Mouse (Mus musculus): Measurements from ENCODE around the gene Gria1. TPM values are rescaled to one million over a fixed set of nuclear protein-coding genes. Genes with fewer than 3 reads are reported as not detected.

Gria1 gene
- polyA plus RNA-seq (2012) = not detected in 2 replicates

GRCm38 (mm10) chr11:57011024-57011690 is at the start of gene Gria1:
TSS of gene Gria1 (plus strand) at chr11:57011387.
- Histone ChIP-seq H3K4me3 (replicated peaks) (no peak within 1 kb of the TSS), H3K9me3 (ENCODE audit: control insufficient read depth, low read length) (no peaks in the 10 kb centered on the region), H3K4me1 (ENCODE audit: control insufficient read depth) (no peaks in the 10 kb centered on the region), H3K27me3 (ENCODE audit: control insufficient read depth) (no peaks in the 10 kb centered on the region; the same call in 1 of the 2 replicates), H3K36me3 (ENCODE audit: control insufficient read depth) (no peaks in the 10 kb centered on the region)
- TF ChIP-seq TAL1 (IDR thresholded peaks at IDR 0.05; ENCODE audit: low read length) = no peak
- no peak for TF ChIP-seq GATA1 (IDR thresholded peaks at IDR 0.05; ENCODE audit: low read length)

DNA sequence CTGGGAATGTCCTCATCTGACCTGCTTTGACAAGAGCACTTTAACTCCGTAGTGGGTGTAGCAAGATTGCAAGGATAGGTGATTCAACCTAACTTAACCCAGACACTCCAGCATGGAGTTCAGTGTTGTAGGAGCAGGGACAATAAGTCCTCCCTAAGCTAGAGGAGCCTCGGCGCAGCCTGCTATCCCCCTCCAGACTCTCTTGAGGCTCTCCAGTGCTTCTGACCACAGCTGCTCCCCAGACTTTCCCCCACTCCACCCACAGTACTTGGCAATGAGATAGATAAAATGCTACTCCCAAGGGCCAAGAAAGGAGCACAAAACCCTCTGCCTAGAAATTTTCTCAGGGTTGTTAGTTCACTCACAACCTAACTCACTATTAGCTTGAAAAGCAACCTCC is 49.4 kb upstream of the Gria1 start:
- Histone ChIP-seq H3K4me3 (replicated peaks) (no peak overlapping the region), H3K36me3 (ENCODE audit: control insufficient read depth) (no peaks in the 10 kb centered on the region), H3K9me3 (ENCODE audit: control insufficient read depth, low read length) (no peaks in the 10 kb centered on the region), H3K4me1 (ENCODE audit: control insufficient read depth) (no peaks in the 10 kb centered on the region), H3K27me3 (ENCODE audit: control insufficient read depth) (no peaks in the 10 kb centered on the region)
- TF ChIP-seq GATA1 (IDR thresholded peaks at IDR 0.05; ENCODE audit: low read length) (no peak), TAL1 (IDR thresholded peaks at IDR 0.05; ENCODE audit: low read length) (no peak)

- no peak overlapping the region for H3K4me3 ChIP-seq (replicated peaks)
These were observed 38.4 kb upstream of the Gria1 start for GRCm38 (mm10) chr11:56972814-56973213.

DNA sequence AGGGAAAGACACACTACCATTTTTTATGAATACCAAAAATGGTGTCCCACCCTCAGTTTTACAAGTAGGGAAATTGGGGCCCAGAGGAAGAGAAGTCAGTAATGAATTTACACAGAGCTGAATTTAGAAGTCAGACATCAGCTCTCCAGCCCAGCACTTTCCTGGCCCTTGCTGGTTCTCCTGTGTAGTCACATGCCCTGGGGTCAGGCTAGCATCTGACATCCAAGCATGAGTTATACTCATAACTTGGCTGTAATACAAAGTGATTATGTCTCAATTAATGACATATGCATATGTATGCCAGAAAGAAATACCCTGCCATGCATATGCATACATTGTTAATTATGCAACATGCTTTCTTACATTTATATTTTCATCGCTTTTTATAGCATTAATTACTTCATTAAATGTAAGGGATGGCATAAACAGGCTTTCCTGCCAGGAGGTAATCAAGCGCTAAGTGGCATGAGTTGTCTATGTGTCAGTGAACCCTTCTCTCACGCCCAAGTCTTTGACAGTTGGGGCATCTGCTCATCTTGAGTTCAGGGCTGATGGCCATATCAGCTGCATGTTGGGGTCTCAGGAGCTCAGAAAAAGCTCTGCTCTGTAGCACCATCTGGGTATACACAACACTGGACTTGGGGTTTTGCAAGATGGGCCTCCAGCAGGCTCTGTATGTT is 26.7 kb upstream of the Gria1 start:
- Histone ChIP-seq H3K36me3 (ENCODE audit: control insufficient read depth) (no peaks in the 10 kb centered on the region), H3K27me3 (ENCODE audit: control insufficient read depth) (no peaks in the 10 kb centered on the region)

More at GRCm38 (mm10) chr11:56972814-56973213, 38.4 kb upstream of the Gria1 start:
- H3K36me3 ChIP-seq (ENCODE audit: control insufficient read depth) = no peaks in the 10 kb centered on the region
- H3K4me1 ChIP-seq (ENCODE audit: control insufficient read depth) = no peaks in the 10 kb centered on the region
- H3K27me3 ChIP-seq (ENCODE audit: control insufficient read depth) = no peaks in the 10 kb centered on the region
- TF ChIP-seq TAL1 (IDR thresholded peaks at IDR 0.05; ENCODE audit: low read length) (no peak), GATA1 (IDR thresholded peaks at IDR 0.05; ENCODE audit: low read length) (no peak)
- peaks cover 2% of the 10 kb centered on the region; the same call in 1 of the 2 replicates for H3K9me3 ChIP-seq (ENCODE audit: control insufficient read depth, low read length)

GRCm38 (mm10) chr11:56985457-56985856 is 25.7 kb upstream of the Gria1 start:
- H3K36me3 ChIP-seq (ENCODE audit: control insufficient read depth) = no peaks in the 10 kb centered on the region

More for the DNA sequence above, 26.7 kb upstream of the Gria1 start:
- H3K4me3 ChIP-seq (replicated peaks) = no peak overlapping the region
- TF ChIP-seq TAL1 (IDR thresholded peaks at IDR 0.05; ENCODE audit: low read length) (no peak), GATA1 (IDR thresholded peaks at IDR 0.05; ENCODE audit: low read length) (no peak)
- H3K4me1 ChIP-seq (ENCODE audit: control insufficient read depth) = no peaks in the 10 kb centered on the region
- H3K9me3 ChIP-seq (ENCODE audit: control insufficient read depth, low read length) = peaks cover 2% of the 10 kb centered on the region

GRCm38 (mm10) chr11:56999601-57000001 is 11.6 kb upstream of the Gria1 start:
- Histone ChIP-seq H3K9me3 (ENCODE audit: control insufficient read depth, low read length) (no peaks in the 10 kb centered on the region), H3K4me3 (replicated peaks) (no peak overlapping the region), H3K36me3 (ENCODE audit: control insufficient read depth) (no peaks in the 10 kb centered on the region), H3K4me1 (ENCODE audit: control insufficient read depth) (no peaks in the 10 kb centered on the region), H3K27me3 (ENCODE audit: control insufficient read depth) (no peaks in the 10 kb centered on the region)
- no peak for TF ChIP-seq GATA1 (IDR thresholded peaks at IDR 0.05; ENCODE audit: low read length)
- TF ChIP-seq TAL1 (IDR thresholded peaks at IDR 0.05; ENCODE audit: low read length) = no peak

More at GRCm38 (mm10) chr11:56985457-56985856, 25.7 kb upstream of the Gria1 start:
- TF ChIP-seq GATA1 (IDR thresholded peaks at IDR 0.05; ENCODE audit: low read length) = no peak
- TF ChIP-seq TAL1 (IDR thresholded peaks at IDR 0.05; ENCODE audit: low read length) = no peak
- no peaks in the 10 kb centered on the region for H3K9me3 ChIP-seq (ENCODE audit: control insufficient read depth, low read length)
- no peak overlapping the region for H3K4me3 ChIP-seq (replicated peaks)
- H3K27me3 ChIP-seq (ENCODE audit: control insufficient read depth) = no peaks in the 10 kb centered on the region
- no peaks in the 10 kb centered on the region for H3K4me1 ChIP-seq (ENCODE audit: control insufficient read depth)

GRCm38 (mm10) chr11:57004611-57005010 is 6.6 kb upstream of the Gria1 start:
- Histone ChIP-seq H3K9me3 (ENCODE audit: control insufficient read depth, low read length) (no peaks in the 10 kb centered on the region), H3K36me3 (ENCODE audit: control insufficient read depth) (no peaks in the 10 kb centered on the region), H3K4me3 (replicated peaks) (no peak overlapping the region), H3K4me1 (ENCODE audit: control insufficient read depth) (no peaks in the 10 kb centered on the region), H3K27me3 (ENCODE audit: control insufficient read depth) (no peaks in the 10 kb centered on the region)
- TF ChIP-seq GATA1 (IDR thresholded peaks at IDR 0.05; ENCODE audit: low read length) (no peak), TAL1 (IDR thresholded peaks at IDR 0.05; ENCODE audit: low read length) (no peak)

DNA sequence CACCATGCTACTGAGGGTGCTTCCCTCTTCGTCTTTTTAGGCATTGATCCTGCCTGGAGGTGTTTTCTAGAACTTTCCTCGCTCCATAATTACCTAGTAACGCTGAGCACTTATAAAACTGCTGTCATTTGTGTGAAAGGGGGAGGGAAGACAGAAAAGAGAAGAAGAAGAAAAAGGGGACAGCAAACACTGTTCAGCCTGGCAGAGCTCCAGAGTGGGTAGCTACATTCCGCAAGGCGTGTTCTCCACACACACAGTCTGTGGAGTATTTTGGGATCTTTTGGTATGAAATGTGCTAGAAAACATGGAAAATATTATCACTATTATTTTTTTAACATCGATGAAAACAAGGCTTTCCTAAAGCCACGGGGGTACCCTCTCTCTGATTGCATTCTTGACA is 5.8 kb upstream of the Gria1 start:
- TF ChIP-seq GATA1 (IDR thresholded peaks at IDR 0.05; ENCODE audit: low read length) = no peak
- no peaks in the 10 kb centered on the region for H3K36me3 ChIP-seq (ENCODE audit: control insufficient read depth)

GRCm38 (mm10) chr11:57007790-57008189 is 3.4 kb upstream of the Gria1 start:
- H3K36me3 ChIP-seq (ENCODE audit: control insufficient read depth) = no peaks in the 10 kb centered on the region
- H3K4me1 ChIP-seq (ENCODE audit: control insufficient read depth) = no peaks in the 10 kb centered on the region
- H3K27me3 ChIP-seq (ENCODE audit: control insufficient read depth) = no peaks in the 10 kb centered on the region; the same call in 1 of the 2 replicates
- TF ChIP-seq TAL1 (IDR thresholded peaks at IDR 0.05; ENCODE audit: low read length) = no peak
- no peak for TF ChIP-seq GATA1 (IDR thresholded peaks at IDR 0.05; ENCODE audit: low read length)
- no peak overlapping the region for H3K4me3 ChIP-seq (replicated peaks)
- H3K9me3 ChIP-seq (ENCODE audit: control insufficient read depth, low read length) = no peaks in the 10 kb centered on the region

More for the DNA sequence above, 5.8 kb upstream of the Gria1 start:
- H3K9me3 ChIP-seq (ENCODE audit: control insufficient read depth, low read length) = no peaks in the 10 kb centered on the region
- no peak overlapping the region for H3K4me3 ChIP-seq (replicated peaks)
- no peaks in the 10 kb centered on the region for H3K27me3 ChIP-seq (ENCODE audit: control insufficient read depth)
- H3K4me1 ChIP-seq (ENCODE audit: control insufficient read depth) = no peaks in the 10 kb centered on the region
